Mouse (Mus musculus): ENCODE results near the gene Dnah11.

- TF ChIP-seq CTCF (conservative IDR thresholded peaks at IDR 0.05; ENCODE audit: low read length) (no peak), NANOG (IDR thresholded peaks at IDR 0.05; ENCODE audit: borderline replicate concordance, low read length) (no peak)
These were observed 341.8 kb downstream of the Dnah11 start for GRCm38 (mm10) chr12:117857023-117857422.

Measured in E14TG2a.4 (cell line).